Mouse (Mus musculus) liver, adult 2 months (tissue): ENCODE measurements at regions not wholly inside any gene's neighbourhood (a gene's known extent, or its start where the extent isn't known, plus 50 kb on each side); places are given as distances from the start of the nearest gene placed in this dataset.

Experiments
- DNase-seq: peaks from one replicate; pipeline ENCODE4 v3.0.0-alpha.2; 2011; ENCODE audit warnings: low read depth, low spot score; ENCODE audit errors: extremely low read depth
- H3K27ac ChIP-seq: fragments of 200-500 bp; replicated peaks from 2 replicates; pipeline ENCODE4 v1.5.1; 2012; ENCODE audit warnings: low read depth, mild to moderate bottlenecking, control low read depth, inconsistent platforms, low read length; ENCODE audit not compliant: insufficient read depth
- H3K27me3 ChIP-seq: fragments of 200-500 bp; 2 replicates; pipeline ENCODE4 v1.6.1; 2012; ENCODE audit warnings: mild to moderate bottlenecking, moderate library complexity, low read length, inconsistent platforms; ENCODE audit not compliant: control insufficient read depth, insufficient read depth
- H3K36me3 ChIP-seq: fragments of 200-500 bp; 2 replicates; pipeline ENCODE4 v1.6.1; 2012; ENCODE audit warnings: low read length, inconsistent platforms; ENCODE audit not compliant: control insufficient read depth, insufficient read depth
- H3K4me1 ChIP-seq: fragments of 200-500 bp; 2 replicates; pipeline ENCODE4 v1.6.1; 2011; ENCODE audit warnings: low read length; ENCODE audit not compliant: control insufficient read depth, insufficient read depth
- H3K4me3 ChIP-seq: fragments of 200-500 bp; 2 replicates; pipeline ENCODE4 v1.5.1; 2011; ENCODE audit warnings: low read depth, mild to moderate bottlenecking, control low read depth, low read length, moderate library complexity; ENCODE audit not compliant: insufficient read depth
- H3K79me2 ChIP-seq: fragments of 200-500 bp; 2 replicates; pipeline ENCODE4 v1.6.1; 2012; ENCODE audit warnings: inconsistent platforms, mild to moderate bottlenecking, low read length, moderate library complexity; ENCODE audit not compliant: control insufficient read depth, insufficient read depth
- H3K9ac ChIP-seq: fragments of 200-500 bp; 2 replicates; pipeline ENCODE4 v1.6.1; 2012; ENCODE audit warnings: low read depth, mild to moderate bottlenecking, control low read depth, inconsistent platforms, low read length
- CTCF ChIP-seq: fragments of 200-500 bp; IDR thresholded peaks from 2 replicates; pipeline ENCODE4 v1.5.1; 2011; ENCODE audit warnings: low read depth, low read length, control low read depth
- POLR2A ChIP-seq: fragments of 200-500 bp; IDR thresholded peaks from 2 replicates; pipeline ENCODE4 v1.6.1; 2011; ENCODE audit warnings: low read length, control low read depth; ENCODE audit not compliant: insufficient read depth; ENCODE audit errors: extremely low read depth
- WGBS: fragments of 180-500 bp; shearing (Covaris S2); methylation state at CpG from one replicate; pipeline ENCODE4 v1.1.7; 2018; 5-methylcytosine and 5-hydroxymethylcytosine counted together

GRCm38 (mm10) chr5:17125240-17125639 is 247.7 kb upstream of the Speer4f2 start:
- DNase-seq = no peak
- Histone ChIP-seq H3K27me3 (no peaks in the 10 kb centered on the region), H3K36me3 (no peaks in the 10 kb centered on the region), H3K4me3 (no peak overlapping the region), H3K27ac (no peak overlapping the region), H3K79me2 (no peaks in the 10 kb centered on the region), H3K4me1 (no peaks in the 10 kb centered on the region), H3K9ac (no peak overlapping the region)
- TF ChIP-seq CTCF (no peak), POLR2A (no peak)
- WGBS = 80% methylated on average over 2 of the region's 2 CpGs

GRCm38 (mm10) chr5:17127501-17127900 is 245.5 kb upstream of the Speer4f2 start:
- no peak for DNase-seq
- TF ChIP-seq POLR2A = no peak
- TF ChIP-seq CTCF = no peak
- 86% methylated on average over 4 of the region's 4 CpGs for WGBS
- Histone ChIP-seq H3K4me1 (no peaks in the 10 kb centered on the region), H3K4me3 (no peak overlapping the region), H3K36me3 (no peaks in the 10 kb centered on the region), H3K27ac (no peak overlapping the region), H3K27me3 (no peaks in the 10 kb centered on the region), H3K9ac (no peak overlapping the region), H3K79me2 (no peaks in the 10 kb centered on the region)

- Histone ChIP-seq H3K27ac (no peak overlapping the region), H3K4me1 (peaks cover 2% of the 10 kb centered on the region; the same call in 1 of the 2 replicates), H3K27me3 (no peaks in the 10 kb centered on the region), H3K79me2 (no peaks in the 10 kb centered on the region), H3K4me3 (no peak overlapping the region), H3K9ac (no peak overlapping the region), H3K36me3 (no peaks in the 10 kb centered on the region)
- WGBS = 27% methylated on average over 5 of the region's 5 CpGs
- peak; percentile 3 for DNase-seq
- TF ChIP-seq CTCF (no peak), POLR2A (no peak)
Observed at GRCm38 (mm10) chr5:17135489-17135888, 237.5 kb upstream of the Speer4f2 start.

GRCm38 (mm10) chr5:17141555-17141954 is 231.4 kb upstream of the Speer4f2 start:
- Histone ChIP-seq H3K27ac (no peak overlapping the region), H3K79me2 (no peaks in the 10 kb centered on the region), H3K9ac (no peak overlapping the region), H3K27me3 (no peaks in the 10 kb centered on the region), H3K36me3 (no peaks in the 10 kb centered on the region), H3K4me3 (no peak overlapping the region), H3K4me1 (no peaks in the 10 kb centered on the region)
- TF ChIP-seq POLR2A (no peak), CTCF (no peak)
- DNase-seq = peak; percentile 25

GRCm38 (mm10) chr5:17174562-17174961 is 198.4 kb upstream of the Speer4f2 start:
- Histone ChIP-seq H3K4me1 (peaks cover 2% of the 10 kb centered on the region; the same call in 1 of the 2 replicates), H3K36me3 (no peaks in the 10 kb centered on the region), H3K27me3 (no peaks in the 10 kb centered on the region), H3K79me2 (no peaks in the 10 kb centered on the region), H3K4me3 (no peak overlapping the region), H3K9ac (no peak overlapping the region), H3K27ac (no peak overlapping the region)
- TF ChIP-seq CTCF (no peak), POLR2A (no peak)
- DNase-seq = peak; percentile 48
- WGBS = 50% methylated on average over 2 of the region's 2 CpGs

GRCm38 (mm10) chr5:17176771-17177170 is 196.2 kb upstream of the Speer4f2 start:
- Histone ChIP-seq H3K27me3 (no peaks in the 10 kb centered on the region), H3K36me3 (no peaks in the 10 kb centered on the region), H3K4me3 (no peak overlapping the region), H3K27ac (no peak overlapping the region), H3K4me1 (peaks cover 2% of the 10 kb centered on the region; the same call in 1 of the 2 replicates), H3K79me2 (no peaks in the 10 kb centered on the region), H3K9ac (no peak overlapping the region)
- WGBS = 79% methylated on average over 9 of the region's 9 CpGs
- no peak for DNase-seq
- TF ChIP-seq CTCF (no peak), POLR2A (no peak)
